Mouse (Mus musculus): Measurements from ENCODE around the gene 5730596B20Rik.

5730596B20Rik gene

DNA sequence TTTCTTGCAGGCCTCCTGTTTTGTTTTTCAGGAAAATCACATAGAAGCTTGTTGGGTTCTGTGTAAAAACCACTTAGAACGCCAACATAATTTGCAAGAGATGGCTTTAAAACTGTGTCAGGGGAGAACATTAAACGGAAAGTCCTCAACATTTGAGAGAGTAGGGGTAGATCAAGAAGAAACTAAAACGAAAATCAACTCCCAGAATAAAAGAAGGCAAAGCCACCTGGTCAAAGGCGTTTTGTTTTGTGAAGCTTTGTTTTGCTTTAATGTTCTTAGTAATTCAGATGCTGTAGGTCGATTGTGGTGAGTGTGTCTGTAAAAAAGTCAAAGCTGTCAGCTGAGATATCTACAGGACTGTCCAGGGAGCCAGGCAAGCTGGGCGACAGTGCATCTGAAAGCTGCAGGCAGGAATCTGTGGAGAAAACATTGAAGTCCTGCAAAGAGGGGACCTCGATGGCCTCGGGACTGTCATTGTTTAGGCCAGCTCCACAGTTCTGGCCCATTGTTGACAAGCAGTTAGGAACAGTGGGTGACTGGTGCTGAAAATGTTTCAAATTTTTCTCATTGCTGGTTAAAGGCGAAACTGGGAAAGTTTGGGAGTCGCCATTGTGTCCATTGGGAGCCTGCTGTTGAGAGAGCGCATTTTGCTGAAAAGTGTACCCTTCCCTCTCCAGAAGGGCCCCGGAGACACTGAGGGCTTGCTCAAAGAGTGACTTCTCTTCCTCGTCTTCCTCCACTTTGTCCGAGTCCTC, 14.5 kb upstream of the 5730596B20Rik start:
- DNase-seq (ENCODE audit: low read depth) = no peak

DNA sequence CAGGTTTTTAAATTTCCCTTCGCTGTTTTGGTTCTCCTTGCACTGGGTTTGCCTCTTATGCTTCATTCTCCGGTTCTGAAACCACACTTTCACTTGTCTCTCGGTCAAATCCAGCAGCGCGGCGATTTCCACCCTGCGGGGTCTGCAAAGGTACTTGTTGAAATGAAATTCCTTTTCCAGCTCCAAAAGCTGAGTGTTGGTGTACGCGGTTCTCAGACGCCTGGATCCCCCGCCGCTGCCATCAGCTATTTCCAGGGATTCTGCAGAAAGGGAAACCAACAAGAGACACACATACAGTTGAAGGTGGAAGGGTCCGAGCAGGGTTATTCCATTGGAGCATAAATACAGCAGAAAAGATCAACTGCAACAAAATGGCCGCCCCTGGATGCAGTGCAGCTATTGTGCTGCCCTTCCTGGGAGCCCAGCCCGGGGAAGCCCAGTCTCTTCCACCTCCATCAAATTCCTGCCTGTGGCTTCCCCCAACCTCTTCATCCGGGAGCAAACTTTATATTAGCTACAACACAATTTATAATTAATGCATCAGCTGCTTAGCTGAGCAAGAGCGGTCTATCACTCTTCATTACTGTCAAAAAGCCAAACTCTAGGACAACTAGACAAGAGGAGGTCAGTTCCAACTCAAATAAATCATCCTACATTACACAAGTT, 13.8 kb upstream of the 5730596B20Rik start:
- no peak for DNase-seq (ENCODE audit: low read depth)

DNA sequence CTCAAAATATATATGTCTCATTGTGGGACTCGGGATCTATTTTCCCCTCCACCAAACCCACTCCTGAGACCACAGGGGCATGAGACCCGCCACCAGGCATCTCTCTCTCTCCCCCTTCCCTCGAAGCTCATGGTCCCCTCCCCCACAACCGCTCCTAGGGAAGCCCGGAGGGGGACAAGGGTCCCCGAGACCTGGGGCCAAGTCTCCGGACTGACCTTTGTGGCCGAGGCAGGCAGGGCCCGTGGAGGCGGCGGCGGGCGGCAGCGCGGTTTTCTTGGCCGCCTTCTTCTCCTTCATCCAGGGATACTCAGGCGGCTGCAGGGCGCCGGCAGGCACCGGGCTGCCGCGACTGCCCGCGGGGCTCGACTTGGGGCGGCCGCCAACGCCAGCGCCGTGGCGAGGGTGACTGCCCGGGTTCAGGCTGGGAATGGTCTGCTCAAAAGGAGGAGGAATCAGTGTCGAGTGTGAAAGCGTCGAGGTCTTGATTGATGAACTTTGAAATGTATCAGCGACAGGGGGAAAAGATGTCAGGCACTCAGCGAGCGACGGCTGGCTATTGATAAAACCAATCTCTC, 13.2 kb upstream of the 5730596B20Rik start:
- no peak for DNase-seq (ENCODE audit: low read depth)

DNA sequence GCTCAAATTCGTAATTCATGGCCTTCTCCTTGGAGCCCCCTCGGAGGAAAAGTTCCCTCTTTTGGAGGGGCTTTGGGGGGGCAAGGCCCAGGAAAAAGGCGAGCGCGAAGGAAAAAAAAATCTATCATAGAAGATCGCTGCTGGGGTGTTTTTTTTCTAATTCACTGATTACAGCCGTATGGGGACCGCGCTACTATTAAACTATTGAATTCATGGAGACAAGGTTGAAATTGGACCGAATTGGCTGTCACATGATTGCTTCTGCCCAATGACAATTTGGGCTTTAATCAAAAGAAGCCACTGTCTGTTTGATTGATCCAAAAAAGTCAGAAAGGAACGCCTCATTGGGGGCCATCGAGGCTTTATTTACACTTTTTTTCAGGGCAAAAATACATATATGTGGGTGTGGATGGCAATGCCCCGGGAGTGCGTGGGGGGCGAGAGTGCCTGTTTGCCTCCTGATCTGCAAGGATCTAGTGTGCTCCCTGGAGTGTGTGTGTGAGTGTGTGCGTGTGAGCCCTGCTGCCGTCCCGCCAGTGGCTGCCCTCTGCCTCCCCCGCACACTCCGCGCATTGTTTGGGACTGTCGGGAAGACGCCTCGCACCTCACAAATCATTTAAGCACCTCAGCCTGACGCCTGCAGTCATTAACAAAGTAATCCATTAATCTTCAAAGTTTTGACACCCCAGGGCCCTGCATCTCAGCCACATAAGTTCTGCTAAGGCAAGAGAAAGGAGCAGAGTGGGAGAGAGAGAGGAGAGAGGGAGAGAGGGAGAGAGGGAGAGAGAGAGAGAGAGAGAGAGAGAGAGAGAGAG, 12.5 kb upstream of the 5730596B20Rik start, which contains the start of gene Hoxa2:
TSS of gene Hoxa2 (minus strand) at position 206 of the 815 bp plus-strand sequence.
- no peak for DNase-seq (ENCODE audit: low read depth)

DNA sequence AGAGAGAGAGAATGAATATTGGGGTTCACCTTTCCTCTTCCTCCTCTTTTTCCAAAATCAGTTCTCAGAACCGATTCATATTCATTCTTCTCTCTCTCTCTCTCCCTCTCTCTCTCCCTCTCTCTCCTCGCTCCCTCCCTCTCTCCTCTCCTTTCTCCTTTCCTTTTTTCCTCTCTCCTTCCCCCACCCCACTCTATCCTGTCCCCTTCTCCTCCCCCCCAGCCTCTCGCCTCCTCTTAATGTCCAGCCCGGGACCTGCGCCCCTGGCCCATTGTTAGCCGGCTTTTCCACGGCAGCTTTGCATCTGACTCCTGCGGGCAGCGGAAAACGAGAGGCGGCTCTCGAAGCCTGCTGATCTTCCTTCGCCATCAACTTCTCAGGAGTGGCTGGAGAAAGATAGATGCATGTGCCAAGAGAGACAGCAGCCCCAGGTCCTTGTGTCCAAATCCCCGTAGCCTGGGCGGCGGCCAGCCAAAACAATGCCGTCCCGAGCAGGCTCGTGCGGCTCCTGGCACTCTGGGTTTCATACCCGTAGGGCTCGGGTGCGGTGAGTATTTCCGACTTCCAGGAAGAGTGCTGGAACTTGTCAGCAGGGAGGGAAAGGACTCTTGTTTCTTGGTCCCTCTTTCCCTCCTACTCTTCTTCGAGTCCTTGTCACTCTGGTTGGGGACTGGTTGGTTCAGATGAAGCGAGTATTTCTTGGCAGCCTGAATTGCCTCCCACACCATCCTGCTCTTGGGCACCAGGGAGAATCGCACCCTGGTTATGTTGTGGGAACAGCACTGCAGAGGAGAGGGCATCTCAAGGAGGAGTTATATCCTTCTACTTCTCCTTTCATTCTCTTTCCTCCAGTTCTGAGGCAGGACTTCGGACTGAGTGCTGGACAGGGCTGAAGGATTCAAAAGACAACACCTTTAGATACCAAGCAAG, 11.6 kb upstream of the 5730596B20Rik start:
- DNase-seq (ENCODE audit: low read depth) = no peak

DNA sequence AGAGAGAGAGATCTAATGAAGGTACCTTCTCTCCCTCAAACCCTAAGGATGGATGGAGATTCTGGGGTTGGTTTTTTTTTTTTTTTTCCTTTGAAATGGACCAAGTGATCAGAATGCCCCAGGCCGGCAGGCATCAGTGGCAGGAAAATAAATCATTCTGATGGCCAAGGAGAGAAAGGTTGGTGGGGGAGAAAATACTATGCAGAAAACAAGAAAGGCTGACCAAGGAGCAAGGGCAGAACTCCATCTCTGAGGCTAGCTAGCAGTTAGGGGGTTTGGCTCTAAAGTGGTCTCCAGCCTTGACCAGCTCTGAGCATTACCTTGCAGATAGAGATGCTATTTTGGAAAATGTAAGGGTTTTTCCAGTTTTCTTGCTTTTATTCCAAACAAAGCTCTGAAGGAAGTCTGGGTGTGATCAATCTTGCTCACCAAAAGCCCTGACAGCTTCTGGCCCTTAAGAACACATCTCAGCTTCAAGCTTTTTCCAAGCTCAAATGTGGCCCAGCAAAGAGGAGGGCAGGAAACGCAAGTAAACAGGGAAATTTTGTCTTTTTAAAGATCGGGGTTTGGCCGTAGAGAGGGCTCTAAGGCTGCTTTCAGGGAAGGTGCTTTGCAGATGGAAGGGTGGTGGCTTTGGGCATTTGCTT, 10.7 kb upstream of the 5730596B20Rik start:
- DNase-seq (ENCODE audit: low read depth) = no peak

DNA sequence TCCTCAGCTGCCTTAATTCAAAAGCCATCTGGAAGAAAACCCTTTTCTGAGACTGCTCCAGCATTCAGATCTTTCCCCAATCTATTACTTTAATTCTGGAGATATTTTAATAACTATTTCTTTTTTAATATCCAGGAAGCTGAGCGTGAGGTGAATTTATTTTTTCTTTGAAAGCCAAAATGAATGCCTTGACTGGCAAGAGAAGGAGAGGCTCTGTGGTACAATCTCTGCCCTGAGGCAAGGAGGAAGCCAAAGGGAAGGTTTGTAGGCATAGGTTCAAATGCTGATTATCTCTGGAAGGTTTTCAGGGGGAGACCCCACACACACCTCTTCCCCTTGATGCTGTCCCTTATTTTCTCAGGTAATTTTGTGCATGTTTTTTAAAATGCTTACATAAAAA, 10.1 kb upstream of the 5730596B20Rik start:
- DNase-seq (ENCODE audit: low read depth) = no peak

DNA sequence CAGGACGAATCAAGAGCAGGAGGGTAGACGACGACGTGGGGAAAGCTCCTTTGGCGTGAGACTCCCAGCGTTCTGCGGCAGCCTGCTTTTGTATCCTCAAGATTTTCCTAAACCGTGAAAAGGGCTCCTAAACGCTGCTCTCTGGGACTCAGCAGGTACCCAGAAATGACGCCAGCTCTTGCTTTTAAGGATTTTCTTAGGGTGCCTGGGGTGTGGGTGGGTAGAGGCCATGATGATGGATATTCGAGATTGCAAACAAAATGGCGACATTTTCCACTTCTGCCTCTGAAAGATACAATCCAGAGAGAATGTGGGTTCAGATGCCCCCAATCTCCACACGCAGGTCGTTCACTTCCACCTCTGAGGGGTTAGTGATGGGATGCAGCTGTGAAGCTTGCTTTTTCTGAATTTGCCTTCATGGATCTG, 9.5 kb upstream of the 5730596B20Rik start:
- no peak for DNase-seq (ENCODE audit: low read depth)

DNA sequence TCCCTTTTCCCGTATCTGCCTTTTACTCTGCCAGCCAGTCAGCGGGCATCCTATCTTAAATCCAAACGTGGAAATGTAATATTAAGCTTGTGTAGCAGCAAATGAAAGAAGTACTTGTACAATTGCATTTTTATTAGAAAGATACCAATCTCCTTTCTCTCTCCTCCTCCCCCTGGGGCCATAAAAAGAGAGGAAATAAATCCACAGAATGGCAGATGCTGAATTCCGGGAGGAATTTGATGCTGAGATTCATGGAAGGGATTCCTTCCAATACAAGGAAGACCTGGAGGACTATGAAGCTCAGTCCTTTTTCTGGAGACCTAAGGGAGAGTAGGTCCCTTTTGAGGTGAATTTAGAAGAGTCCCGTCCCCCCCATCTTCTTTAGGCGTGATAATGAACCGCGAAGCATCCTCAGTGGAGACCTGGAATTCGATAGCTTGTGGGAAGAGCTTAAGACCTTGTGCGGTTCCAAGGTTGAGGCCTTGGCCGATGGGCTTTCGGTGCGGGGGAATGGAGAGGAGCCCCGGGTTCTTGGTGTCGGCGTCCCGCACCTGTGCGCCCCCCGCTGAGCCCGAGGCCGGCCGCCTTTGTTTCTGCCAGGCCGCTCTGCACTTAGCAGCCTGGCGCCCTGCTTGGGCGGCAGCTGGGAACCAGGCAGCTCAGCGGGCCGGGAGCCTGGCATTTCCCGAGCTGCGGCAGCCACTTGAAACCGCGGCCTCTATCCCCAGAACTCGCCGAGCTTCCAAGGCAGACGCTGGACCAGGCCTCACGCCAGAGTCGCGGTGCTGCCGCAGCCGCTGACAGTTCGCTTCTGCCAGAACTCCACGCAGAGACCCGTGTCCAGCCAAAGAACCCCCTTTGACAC, 8.9 kb upstream of the 5730596B20Rik start:
- no peak for DNase-seq (ENCODE audit: low read depth)

DNA sequence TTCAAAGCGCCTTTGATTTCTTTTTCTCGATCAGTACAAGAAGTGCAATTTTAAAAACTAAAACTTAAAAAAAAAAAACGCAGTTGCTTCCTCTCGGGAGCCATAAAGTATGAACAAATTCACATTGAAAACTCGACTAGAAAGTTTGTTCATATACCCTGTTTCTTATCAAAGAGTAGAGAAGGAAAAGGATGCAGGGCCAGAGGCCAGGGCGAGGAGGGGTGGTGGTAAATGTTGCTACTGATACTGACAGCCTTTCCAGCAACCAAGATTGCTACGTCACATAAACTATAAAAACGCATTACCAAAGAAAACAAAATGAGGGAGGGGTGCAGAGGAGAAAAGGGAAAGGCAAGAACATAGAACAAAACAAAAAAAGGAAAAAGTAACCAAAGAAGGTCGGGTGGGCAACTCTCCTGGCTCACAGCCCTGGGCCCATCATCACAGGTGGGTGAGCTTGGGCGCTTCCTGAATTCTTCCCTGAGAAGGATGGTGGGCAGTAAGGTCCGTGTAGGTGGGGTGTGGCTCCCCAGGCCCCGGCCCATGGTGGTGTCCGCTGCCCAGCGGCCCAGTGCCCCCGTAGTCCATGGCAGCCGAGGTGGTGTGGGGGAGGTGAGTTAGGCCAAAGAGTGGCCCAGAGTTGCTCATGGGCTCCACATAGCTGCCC, 7.7 kb upstream of the 5730596B20Rik start:
- no peak for DNase-seq (ENCODE audit: low read depth)

DNA sequence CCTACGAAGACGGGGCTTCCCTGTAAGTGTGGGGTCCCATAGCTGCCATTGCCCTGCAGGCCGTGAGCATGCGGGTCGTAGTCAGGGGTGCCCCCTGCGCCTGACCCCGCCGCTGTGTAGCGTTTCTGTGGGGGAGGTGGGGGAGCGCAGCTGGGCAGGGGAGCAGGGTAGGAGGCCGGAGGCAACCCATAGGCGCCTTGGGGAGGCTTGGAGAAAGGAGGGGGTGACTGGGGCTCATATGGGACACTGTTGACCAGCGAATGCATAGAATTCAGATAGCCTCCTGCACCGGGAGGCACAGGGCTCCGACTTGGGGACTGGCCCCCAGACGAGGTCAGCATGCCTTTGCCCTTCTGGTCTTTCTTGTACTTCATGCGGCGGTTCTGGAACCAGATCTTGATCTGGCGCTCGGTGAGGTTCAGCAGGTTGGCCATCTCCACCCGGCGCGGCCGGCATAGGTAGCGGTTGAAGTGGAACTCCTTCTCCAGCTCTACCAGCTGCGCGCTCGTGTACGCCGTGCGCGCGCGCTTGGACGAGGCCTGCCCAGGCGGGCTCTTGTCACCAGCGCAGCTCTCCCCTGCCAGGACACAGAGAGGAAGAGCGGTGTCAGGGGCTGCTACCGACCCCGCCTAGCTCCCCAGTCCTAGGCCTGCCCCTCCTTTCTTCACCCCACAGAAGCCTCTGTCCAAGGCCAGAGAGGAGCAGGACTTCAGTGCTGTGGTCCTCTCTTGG, 7.0 kb upstream of the 5730596B20Rik start:
- DNase-seq (ENCODE audit: low read depth) = no peak

DNA sequence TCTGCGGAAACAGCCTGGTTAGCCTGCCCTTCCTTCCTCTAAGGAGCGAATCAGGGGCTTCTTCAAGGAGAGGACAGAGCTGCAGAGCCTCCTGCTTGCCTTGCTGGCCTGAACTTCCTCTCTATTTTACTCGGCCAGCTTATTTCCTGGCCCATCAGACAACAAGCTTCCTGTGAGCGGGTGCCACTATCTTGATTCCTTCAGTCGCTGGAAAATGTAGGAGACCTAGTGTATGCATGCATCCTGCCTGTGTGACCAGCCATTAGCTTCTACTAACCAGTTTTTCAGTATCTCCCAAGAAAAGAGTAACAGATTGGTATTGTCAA, 6.4 kb upstream of the 5730596B20Rik start:
- DNase-seq (ENCODE audit: low read depth) = no peak

DNA sequence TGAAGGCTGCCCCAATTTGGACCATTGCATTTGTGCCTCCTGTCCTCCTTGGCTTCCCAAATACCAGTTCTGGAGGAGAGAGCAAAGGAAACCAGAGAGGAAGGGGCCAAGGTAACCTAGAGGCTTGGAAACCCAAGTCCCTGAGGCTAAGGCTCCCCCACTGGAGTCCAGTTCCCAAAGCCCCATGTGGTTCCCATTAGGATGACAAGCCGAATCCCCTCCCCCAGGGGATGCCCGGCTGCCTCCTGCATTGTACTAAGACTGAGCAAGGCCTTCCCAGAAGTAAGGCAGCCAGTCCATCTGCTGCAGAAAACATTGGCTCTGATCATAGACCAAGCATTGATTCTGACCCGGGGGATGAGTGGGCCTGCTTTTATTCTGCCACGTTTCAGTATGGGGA, 6.0 kb upstream of the 5730596B20Rik start:
- no peak for DNase-seq (ENCODE audit: low read depth)

DNA sequence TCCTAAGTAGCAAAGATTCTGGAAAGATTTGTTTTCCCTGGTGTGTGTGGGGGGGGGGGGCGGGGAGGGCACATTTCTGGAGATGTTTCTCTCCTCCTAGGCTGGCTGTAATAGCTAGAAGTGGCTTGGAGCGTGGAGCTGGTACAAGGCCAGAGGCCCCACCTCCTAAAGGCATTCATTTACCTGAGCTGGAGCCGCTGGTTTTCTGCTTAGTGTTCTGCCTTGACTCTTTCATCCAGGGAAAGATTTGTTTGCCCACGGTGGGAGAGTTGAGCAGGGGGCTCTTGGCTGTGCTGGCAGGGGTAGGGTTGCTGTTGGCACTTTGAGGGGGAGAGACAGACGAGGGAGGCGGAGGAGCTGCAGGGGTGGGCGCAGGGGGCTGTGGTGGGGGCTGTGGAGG, 5.4 kb upstream of the 5730596B20Rik start:
- no peak for DNase-seq (ENCODE audit: low read depth)

DNA sequence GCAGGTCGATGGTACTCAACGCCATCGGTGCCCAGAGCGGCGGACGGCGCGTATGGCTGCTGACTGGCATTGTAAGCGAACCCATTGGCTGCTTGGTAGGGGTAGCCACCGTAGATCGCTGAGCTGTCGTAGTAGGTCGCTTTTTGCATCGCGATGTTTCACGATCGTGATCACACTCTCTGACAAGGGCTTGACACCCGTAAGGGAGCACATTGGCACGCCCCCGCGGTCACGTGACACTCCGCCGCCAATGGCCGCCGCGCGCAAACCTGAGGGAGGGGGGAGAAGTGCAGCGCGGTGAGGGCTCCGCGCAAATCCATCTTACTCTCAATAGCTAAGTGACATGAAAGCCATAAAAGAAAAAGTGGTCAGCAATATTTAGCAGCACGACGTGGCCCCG, 4.8 kb upstream of the 5730596B20Rik start:
- no peak for DNase-seq (ENCODE audit: low read depth)

DNA sequence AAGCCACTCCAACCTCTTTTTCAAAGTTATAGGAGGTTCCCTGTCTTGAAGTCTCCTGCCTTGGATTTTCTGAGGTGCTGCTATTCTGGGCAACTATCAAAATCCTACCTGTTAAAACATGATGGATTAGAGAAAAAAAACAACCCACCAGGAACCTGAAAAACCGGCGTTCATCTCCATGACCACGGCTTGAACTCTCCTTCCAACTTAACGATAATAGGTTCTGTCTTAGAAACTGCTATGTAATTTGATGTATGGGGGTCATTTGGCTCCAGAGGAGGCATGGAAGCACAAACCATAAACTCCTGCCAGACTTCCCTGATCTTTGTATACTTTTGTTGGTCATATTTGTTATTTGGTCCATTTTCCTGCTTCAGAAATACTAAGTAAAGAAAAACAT, 3.6 kb upstream of the 5730596B20Rik start:
- DNase-seq (ENCODE audit: low read depth) = no peak

DNA sequence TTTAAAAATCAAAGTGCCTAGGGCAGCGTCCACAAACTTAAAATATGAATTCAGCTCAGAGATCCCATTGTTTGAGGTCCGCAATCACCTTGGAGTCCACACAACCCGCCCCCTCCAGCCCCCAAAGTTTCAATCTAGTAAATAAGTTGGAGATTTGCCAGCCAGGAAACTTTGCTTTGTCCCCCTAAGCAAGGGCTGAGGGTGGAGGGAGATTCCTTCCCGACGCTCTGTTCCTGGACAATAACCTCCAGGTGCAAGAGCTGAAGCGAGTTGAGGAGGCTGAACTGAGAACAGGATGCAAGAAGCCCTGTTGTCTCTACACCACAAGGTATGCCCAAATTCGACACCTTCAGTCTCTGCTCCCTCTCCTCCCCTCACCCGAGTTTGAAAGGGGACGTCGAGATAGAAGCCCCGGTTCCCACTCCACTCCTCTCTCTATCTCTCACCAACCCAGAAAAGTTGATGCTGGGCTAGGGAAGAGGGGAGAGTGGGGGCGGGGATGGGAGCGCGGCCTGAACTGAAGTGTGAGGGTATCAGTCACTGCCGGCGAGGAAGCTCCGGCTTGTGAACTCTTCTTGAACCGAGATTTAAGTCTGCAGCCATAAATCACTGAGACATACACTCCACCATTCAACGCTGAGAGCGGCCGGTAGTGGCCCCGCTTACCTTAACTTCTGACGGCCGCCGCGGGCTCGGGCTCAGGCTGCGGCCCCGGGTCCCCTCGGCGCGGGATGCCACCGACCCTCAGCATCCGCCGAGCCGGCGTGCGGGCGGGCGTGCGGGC, 2.1 kb upstream of the 5730596B20Rik start:
- no peak for DNase-seq (ENCODE audit: low read depth)

DNA sequence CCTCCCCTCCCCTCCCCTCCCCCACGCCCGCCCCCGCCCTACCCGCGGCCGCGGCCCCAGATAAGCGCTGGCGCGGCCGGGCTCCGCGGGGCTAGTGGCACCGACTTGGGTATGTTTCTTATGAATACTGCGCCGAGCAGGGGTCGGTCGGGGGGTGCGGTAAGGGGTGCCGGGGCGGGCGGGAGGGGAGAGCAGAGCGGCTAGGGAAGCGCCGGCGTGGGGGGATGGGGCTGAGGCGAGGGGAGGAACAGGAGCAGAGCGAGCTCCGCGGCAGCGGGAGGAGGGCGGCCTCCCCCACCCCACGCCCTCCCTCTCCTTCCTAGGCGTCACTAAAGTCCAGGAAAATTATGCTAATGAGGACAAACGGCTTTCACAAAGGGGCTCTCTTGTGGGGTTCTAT, 1.4 kb upstream of the 5730596B20Rik start:
- no peak for DNase-seq (ENCODE audit: low read depth)
